Mouse (Mus musculus): Measurements from ENCODE around the gene Arhgap18. TPM values are rescaled to one million over a fixed set of nuclear protein-coding genes. Genes with fewer than 3 reads are reported as not detected.
"Not testable (repeated sequence)": the region's sequence is repeated elsewhere in the genome, so short reads cannot be mapped to it uniquely, and the experiment has no call there.

Arhgap18 gene
- polyA plus RNA-seq, 1 experiment from 2014 or later = 41.0 TPM

GRCm38 (mm10) chr10:26938464-26938863 lies 185.2 kb downstream of the Arhgap18 start:
- not testable (repeated sequence) for H3K36me3 ChIP-seq; H3K4me2 ChIP-seq; H3K9ac ChIP-seq; H3K9me3 ChIP-seq (replicated peaks); H3K27me3 ChIP-seq; ATAC-seq (replicated peaks; ENCODE audit: low FRiP score); H3K27ac ChIP-seq; H3K4me1 ChIP-seq; H3K4me3 ChIP-seq (replicated peaks)
- whole genome bisulfite sequencing = 90% methylated on average over 4 of the region's 4 CpGs

- Histone ChIP-seq H3K36me3 (no peaks in the 10 kb centered on the region), H3K9ac (no peak overlapping the region), H3K27ac (no peak overlapping the region), H3K4me1 (no peaks in the 10 kb centered on the region), H3K27me3 (no peaks in the 10 kb centered on the region), H3K9me3 (replicated peaks) (no peaks in the 10 kb centered on the region), H3K4me3 (replicated peaks) (no peak overlapping the region), H3K4me2 (no peak overlapping the region)
- 50% methylated on average over 1 of the region's 1 CpGs for WGBS
- ATAC-seq (replicated peaks; ENCODE audit: low FRiP score) = no peak
Measured at GRCm38 (mm10) chr10:26939549-26939948, 186.3 kb downstream of the Arhgap18 start.

GRCm38 (mm10) chr10:26948331-26948730 lies 195.1 kb downstream of the Arhgap18 start:
- Histone ChIP-seq H3K27ac (no peak overlapping the region), H3K9me3 (replicated peaks) (no peaks in the 10 kb centered on the region), H3K4me2 (no peak overlapping the region), H3K36me3 (no peaks in the 10 kb centered on the region), H3K9ac (no peak overlapping the region), H3K4me1 (no peaks in the 10 kb centered on the region), H3K27me3 (no peaks in the 10 kb centered on the region), H3K4me3 (replicated peaks) (no peak overlapping the region)
- ATAC-seq (replicated peaks; ENCODE audit: low FRiP score) = no peak
- 86% methylated on average over 2 of the region's 2 CpGs for WGBS

- no peak overlapping the region for H3K9ac ChIP-seq
- no peak overlapping the region for H3K4me3 ChIP-seq (replicated peaks)
- no peak overlapping the region for H3K27ac ChIP-seq
- no peaks in the 10 kb centered on the region for H3K27me3 ChIP-seq
- no peak overlapping the region for H3K4me2 ChIP-seq
- ATAC-seq (replicated peaks; ENCODE audit: low FRiP score) = no peak
- H3K9me3 ChIP-seq (replicated peaks) = no peaks in the 10 kb centered on the region
- no peaks in the 10 kb centered on the region for H3K36me3 ChIP-seq
- no peaks in the 10 kb centered on the region for H3K4me1 ChIP-seq
- WGBS = 83% methylated on average over 8 of the region's 8 CpGs
Measured at GRCm38 (mm10) chr10:26949667-26950066, 196.4 kb downstream of the Arhgap18 start.

- Histone ChIP-seq H3K4me1 (no peaks in the 10 kb centered on the region), H3K4me3 (replicated peaks) (no peak overlapping the region), H3K9ac (no peak overlapping the region), H3K27me3 (no peaks in the 10 kb centered on the region), H3K36me3 (no peaks in the 10 kb centered on the region), H3K27ac (no peak overlapping the region), H3K4me2 (no peak overlapping the region), H3K9me3 (replicated peaks) (no peaks in the 10 kb centered on the region)
- WGBS = 88% methylated on average over 7 of the region's 7 CpGs
- no peak for ATAC-seq (replicated peaks; ENCODE audit: low FRiP score)
Measured at GRCm38 (mm10) chr10:26950448-26950847, 197.2 kb downstream of the Arhgap18 start.

GRCm38 (mm10) chr10:26958513-26958912 lies 205.3 kb downstream of the Arhgap18 start:
- no peaks in the 10 kb centered on the region for H3K4me1 ChIP-seq
- ATAC-seq (replicated peaks; ENCODE audit: low FRiP score) = no peak
- H3K4me3 ChIP-seq (replicated peaks) = no peak overlapping the region
- 80% methylated on average over 3 of the region's 3 CpGs for WGBS
- H3K9me3 ChIP-seq (replicated peaks) = no peaks in the 10 kb centered on the region
- H3K9ac ChIP-seq = no peak overlapping the region
- no peak overlapping the region for H3K4me2 ChIP-seq
- H3K27me3 ChIP-seq = no peaks in the 10 kb centered on the region
- H3K36me3 ChIP-seq = no peaks in the 10 kb centered on the region
- H3K27ac ChIP-seq = no peak overlapping the region
